Mouse (Mus musculus) gastrocnemius, postnatal 36 days (tissue): ENCODE measurements around the gene Ndufs6. TPM values are rescaled to one million over a fixed set of nuclear protein-coding genes. Genes with fewer than 3 reads are reported as not detected.

Source experiments
- DNase-seq, 2 experiments: peaks; one replicate each; pipeline ENCODE4 v3.0.0; 2022
- intact Hi-C: fragments of 180-260 bp; cut with DNase I; formaldehyde crosslinking; loops from one replicate; pipeline ENCODE4 v1.15.1; 2025
- total RNA-seq, 2 experiments: library from RNA; stranded (reverse); gene quantifications; 2 replicates each; pipeline ENCODE4 v1.2.3; 2021

Gene Ndufs6
- total RNA-seq, 2 experiments from 2014 or later: 402 to 419 TPM

- intact Hi-C loops: no loop called here
- no peak for DNase-seq
Observed at GRCm38 (mm10) chr13:73310183-73310929, 18.0 kb downstream of the Ndufs6 start.

- DNase-seq: no peak
- intact Hi-C loops: no loop called here
Observed at GRCm38 (mm10) chr13:73306430-73306829, 21.9 kb downstream of the Ndufs6 start.

- intact Hi-C loops: no loop called here
- DNase-seq: no peak
Observed at GRCm38 (mm10) chr13:73306085-73306410, 22.3 kb downstream of the Ndufs6 start.

- intact Hi-C loops: no loop called here
- no peak for DNase-seq
Observed at GRCm38 (mm10) chr13:73305398-73306084, 22.8 kb downstream of the Ndufs6 start.

GRCm38 (mm10) chr13:73304729-73305128 lies 23.6 kb downstream of the Ndufs6 start:
- intact Hi-C loops: no loop called here
- DNase-seq: no peak

- intact Hi-C loops: no loop called here
- no peak for DNase-seq
Observed at GRCm38 (mm10) chr13:73299322-73299721, 29.0 kb downstream of the Ndufs6 start.

- no peak for DNase-seq
- intact Hi-C loops: no loop called here
Observed at GRCm38 (mm10) chr13:73298717-73299116, 29.6 kb downstream of the Ndufs6 start.

- no peak for DNase-seq
- intact Hi-C loops: no loop called here
Observed at GRCm38 (mm10) chr13:73291102-73291501, 37.2 kb downstream of the Ndufs6 start.

GRCm38 (mm10) chr13:73290206-73290605 lies 38.1 kb downstream of the Ndufs6 start:
- intact Hi-C loops: no loop called here
- no peak for DNase-seq

- no peak for DNase-seq
- intact Hi-C loops: no loop called here
Observed at GRCm38 (mm10) chr13:73283534-73283933, 44.8 kb downstream of the Ndufs6 start.

- intact Hi-C loops: no loop called here
- no peak for DNase-seq
Observed at GRCm38 (mm10) chr13:73282407-73282806, 45.9 kb downstream of the Ndufs6 start.

GRCm38 (mm10) chr13:73279196-73279595 lies 49.1 kb downstream of the Ndufs6 start:
- intact Hi-C loops: no loop called here
- DNase-seq: no peak

GRCm38 (mm10) chr13:73277797-73278196 lies 50.5 kb downstream of the Ndufs6 start:
- DNase-seq: no peak
- intact Hi-C loops: no loop called here

- DNase-seq: no peak
- intact Hi-C loops: no loop called here
Observed at GRCm38 (mm10) chr13:73277361-73277760, 51.0 kb downstream of the Ndufs6 start.

GRCm38 (mm10) chr13:73273536-73273935 lies 54.8 kb downstream of the Ndufs6 start:
- DNase-seq: no peak
- intact Hi-C loops: no loop called here

- DNase-seq: no peak
- intact Hi-C loops: no loop called here
Observed at GRCm38 (mm10) chr13:73272794-73273282, 55.5 kb downstream of the Ndufs6 start.

- intact Hi-C loops: no loop called here
- DNase-seq: no peak
Observed at GRCm38 (mm10) chr13:73271336-73272242, 56.8 kb downstream of the Ndufs6 start.

GRCm38 (mm10) chr13:73270451-73271081 lies 57.8 kb downstream of the Ndufs6 start:
- DNase-seq: no peak
- intact Hi-C loops: no loop called here

GRCm38 (mm10) chr13:73269891-73270290 lies 58.5 kb downstream of the Ndufs6 start:
- no peak for DNase-seq
- intact Hi-C loops: no loop called here
